Mouse (Mus musculus): ENCODE measurements at regions not wholly inside any gene's neighbourhood (a gene's known extent, or its start where the extent isn't known, plus 50 kb on each side); places are given as distances from the start of the nearest gene placed in this dataset.

GRCm38 (mm10) chr12:27648602-27649001 is 306.2 kb upstream of the Sox11 start:
- WGBS, result 63% methylated on average over 4 of the region's 4 CpGs
- TF ChIP-seq CTCF (IDR thresholded peaks at IDR 0.05; ENCODE audit: borderline replicate concordance, insufficient read depth, low read depth, low read length) (no peak), POLR2A (IDR thresholded peaks at IDR 0.05; ENCODE audit: borderline replicate concordance, insufficient read depth, low read length) (no peak)
- no peak for DNase-seq

GRCm38 (mm10) chr12:27646497-27647307 is 304.3 kb upstream of the Sox11 start:
- H3K27ac ChIP-seq (ENCODE audit: insufficient read depth, low read length), result no peak overlapping the region
- DNase-seq, result peak in 1 of 2 experiments; percentile 4

More at GRCm38 (mm10) chr12:27648602-27649001, 306.2 kb upstream of the Sox11 start:
- H3K4me1 ChIP-seq (ENCODE audit: control insufficient read depth, insufficient read depth, low read length), result no peaks in the 10 kb centered on the region
- H3K4me3 ChIP-seq (replicated peaks; ENCODE audit: insufficient read depth, low read depth, low read length), result no peak overlapping the region
- no peaks in the 10 kb centered on the region for H3K27me3 ChIP-seq (ENCODE audit: control insufficient read depth, insufficient read depth, low read length)
- H3K27ac ChIP-seq (ENCODE audit: insufficient read depth, low read length), result no peak overlapping the region

GRCm38 (mm10) chr12:27619616-27620015 is 277.2 kb upstream of the Sox11 start:
- TF ChIP-seq POLR2A (IDR thresholded peaks at IDR 0.05; ENCODE audit: borderline replicate concordance, insufficient read depth, low read length), result no peak
- no peak for TF ChIP-seq CTCF (IDR thresholded peaks at IDR 0.05; ENCODE audit: borderline replicate concordance, insufficient read depth, low read depth, low read length)
- Histone ChIP-seq H3K4me1 (ENCODE audit: control insufficient read depth, insufficient read depth, low read length) (no peaks in the 10 kb centered on the region), H3K4me3 (replicated peaks; ENCODE audit: insufficient read depth, low read depth, low read length) (no peak overlapping the region), H3K27me3 (ENCODE audit: control insufficient read depth, insufficient read depth, low read length) (no peaks in the 10 kb centered on the region), H3K27ac (ENCODE audit: insufficient read depth, low read length) (no peak overlapping the region)
- no peak for DNase-seq
- WGBS, result 59% methylated on average over 5 of the region's 5 CpGs

More at GRCm38 (mm10) chr12:27646497-27647307, 304.3 kb upstream of the Sox11 start:
- H3K4me1 ChIP-seq (ENCODE audit: control insufficient read depth, insufficient read depth, low read length), result no peaks in the 10 kb centered on the region
- no peak for TF ChIP-seq POLR2A (IDR thresholded peaks at IDR 0.05; ENCODE audit: borderline replicate concordance, insufficient read depth, low read length)
- no peak for TF ChIP-seq CTCF (IDR thresholded peaks at IDR 0.05; ENCODE audit: borderline replicate concordance, insufficient read depth, low read depth, low read length)
- no peaks in the 10 kb centered on the region for H3K27me3 ChIP-seq (ENCODE audit: control insufficient read depth, insufficient read depth, low read length)
- WGBS, result 30% methylated on average over 11 of the region's 11 CpGs
- H3K4me3 ChIP-seq (replicated peaks; ENCODE audit: insufficient read depth, low read depth, low read length), result no peak overlapping the region

- H3K27me3 ChIP-seq (ENCODE audit: control insufficient read depth, insufficient read depth, low read length), result no peaks in the 10 kb centered on the region
- DNase-seq, result no peak
- WGBS, result 3% methylated on average over 1 of the region's 1 CpGs
- no peak overlapping the region for H3K4me3 ChIP-seq (replicated peaks; ENCODE audit: insufficient read depth, low read depth, low read length)
- TF ChIP-seq POLR2A (IDR thresholded peaks at IDR 0.05; ENCODE audit: borderline replicate concordance, insufficient read depth, low read length), result no peak
- no peak for TF ChIP-seq CTCF (IDR thresholded peaks at IDR 0.05; ENCODE audit: borderline replicate concordance, insufficient read depth, low read depth, low read length)
- no peaks in the 10 kb centered on the region for H3K4me1 ChIP-seq (ENCODE audit: control insufficient read depth, insufficient read depth, low read length)
- no peak overlapping the region for H3K27ac ChIP-seq (ENCODE audit: insufficient read depth, low read length)
Observed at GRCm38 (mm10) chr12:27604061-27604679, 261.8 kb upstream of the Sox11 start.

GRCm38 (mm10) chr12:27599149-27599548 is 256.8 kb upstream of the Sox11 start:
- peak; percentile 14 to 26 for DNase-seq
- H3K27me3 ChIP-seq (ENCODE audit: control insufficient read depth, insufficient read depth, low read length), result no peaks in the 10 kb centered on the region
- H3K27ac ChIP-seq (ENCODE audit: insufficient read depth, low read length), result no peak overlapping the region
- H3K4me1 ChIP-seq (ENCODE audit: control insufficient read depth, insufficient read depth, low read length), result no peaks in the 10 kb centered on the region
- peak; percentile 42; the same call in 1 of the 2 replicates for TF ChIP-seq CTCF (IDR thresholded peaks at IDR 0.05; ENCODE audit: borderline replicate concordance, insufficient read depth, low read depth, low read length)
- no peak for TF ChIP-seq POLR2A (IDR thresholded peaks at IDR 0.05; ENCODE audit: borderline replicate concordance, insufficient read depth, low read length)
- WGBS, result 16% methylated on average over 8 of the region's 8 CpGs
- no peak overlapping the region for H3K4me3 ChIP-seq (replicated peaks; ENCODE audit: insufficient read depth, low read depth, low read length)

GRCm38 (mm10) chr12:27597878-27598277 is 255.5 kb upstream of the Sox11 start:
- WGBS, result 57% methylated on average over 7 of the region's 7 CpGs
- no peak for DNase-seq
- Histone ChIP-seq H3K4me3 (replicated peaks; ENCODE audit: insufficient read depth, low read depth, low read length) (no peak overlapping the region), H3K27ac (ENCODE audit: insufficient read depth, low read length) (no peak overlapping the region), H3K27me3 (ENCODE audit: control insufficient read depth, insufficient read depth, low read length) (no peaks in the 10 kb centered on the region), H3K4me1 (ENCODE audit: control insufficient read depth, insufficient read depth, low read length) (no peaks in the 10 kb centered on the region)
- no peak for TF ChIP-seq POLR2A (IDR thresholded peaks at IDR 0.05; ENCODE audit: borderline replicate concordance, insufficient read depth, low read length)
- no peak for TF ChIP-seq CTCF (IDR thresholded peaks at IDR 0.05; ENCODE audit: borderline replicate concordance, insufficient read depth, low read depth, low read length)

GRCm38 (mm10) chr12:27597322-27597721 is 254.9 kb upstream of the Sox11 start:
- WGBS, result 45% methylated on average over 3 of the region's 3 CpGs

More at GRCm38 (mm10) chr12:27597322-27597721, 254.9 kb upstream of the Sox11 start:
- no peak for DNase-seq
- TF ChIP-seq CTCF (IDR thresholded peaks at IDR 0.05; ENCODE audit: borderline replicate concordance, insufficient read depth, low read depth, low read length) (no peak), POLR2A (IDR thresholded peaks at IDR 0.05; ENCODE audit: borderline replicate concordance, insufficient read depth, low read length) (no peak)
- no peaks in the 10 kb centered on the region for H3K4me1 ChIP-seq (ENCODE audit: control insufficient read depth, insufficient read depth, low read length)
- H3K4me3 ChIP-seq (replicated peaks; ENCODE audit: insufficient read depth, low read depth, low read length), result no peak overlapping the region
- no peaks in the 10 kb centered on the region for H3K27me3 ChIP-seq (ENCODE audit: control insufficient read depth, insufficient read depth, low read length)
- no peak overlapping the region for H3K27ac ChIP-seq (ENCODE audit: insufficient read depth, low read length)
